Mouse (Mus musculus): ENCODE measurements at regions not wholly inside any gene's neighbourhood (a gene's known extent, or its start where the extent isn't known, plus 50 kb on each side); places are given as distances from the start of the nearest gene placed in this dataset.
A peak's percentile ranks its signal among the peaks of the same experiment; 100 is the strongest.

DNA sequence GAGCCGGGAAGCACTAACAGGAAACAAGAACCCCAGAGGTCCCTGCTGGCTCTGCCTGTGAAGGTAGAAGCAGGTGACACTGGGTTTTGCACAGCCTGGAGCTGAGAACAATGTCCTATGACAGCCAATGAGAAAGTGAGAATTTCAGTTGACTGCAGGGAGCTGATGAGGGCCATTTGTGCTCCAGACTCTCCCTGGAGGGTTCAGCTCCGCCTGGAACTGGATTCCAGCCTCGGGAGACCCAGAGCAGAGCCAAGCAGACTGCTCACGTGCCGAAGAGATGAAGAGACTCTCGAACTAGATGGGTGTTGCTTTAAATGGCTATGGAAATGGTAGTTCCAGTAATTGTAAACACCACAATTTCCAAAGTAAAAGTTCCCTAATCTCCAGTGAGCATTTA, 93.5 kb downstream of the Cand1 start:
- Histone ChIP-seq H3K9ac (replicated peaks; ENCODE audit: low read depth, low read length) (no peak overlapping the region), H3K36me3 (ENCODE audit: control insufficient read depth, insufficient read depth) (no peaks in the 10 kb centered on the region), H3K4me3 (replicated peaks; ENCODE audit: low read length) (no peak overlapping the region), H3K27me3 (replicated peaks; ENCODE audit: control insufficient read depth, insufficient read depth, low read length) (no peaks in the 10 kb centered on the region), H3K4me2 (ENCODE audit: low read length) (no peak overlapping the region), H3K27ac (ENCODE audit: low read length) (no peak overlapping the region), H3K9me3 (ENCODE audit: control insufficient read depth, low read length) (no peaks in the 10 kb centered on the region), H3K4me1 (replicated peaks; ENCODE audit: control insufficient read depth, insufficient read depth, low read length) (no peaks in the 10 kb centered on the region)
- ATAC-seq: no peak
- WGBS: 68% methylated on average over 6 of the region's 6 CpGs

GRCm38 (mm10) chr10:119142866-119143265, 97.0 kb downstream of the Cand1 start:
- Histone ChIP-seq H3K36me3 (ENCODE audit: control insufficient read depth, insufficient read depth) (no peaks in the 10 kb centered on the region), H3K4me1 (replicated peaks; ENCODE audit: control insufficient read depth, insufficient read depth, low read length) (no peaks in the 10 kb centered on the region), H3K9me3 (ENCODE audit: control insufficient read depth, low read length) (no peaks in the 10 kb centered on the region), H3K9ac (replicated peaks; ENCODE audit: low read depth, low read length) (no peak overlapping the region), H3K27me3 (replicated peaks; ENCODE audit: control insufficient read depth, insufficient read depth, low read length) (no peaks in the 10 kb centered on the region), H3K4me3 (replicated peaks; ENCODE audit: low read length) (no peak overlapping the region), H3K27ac (ENCODE audit: low read length) (no peak overlapping the region), H3K4me2 (ENCODE audit: low read length) (no peak overlapping the region)
- ATAC-seq: no peak
- 98% methylated on average over 6 of the region's 6 CpGs for WGBS

GRCm38 (mm10) chr10:119142307-119142706, 97.5 kb downstream of the Cand1 start:
- no peak overlapping the region for H3K4me2 ChIP-seq (ENCODE audit: low read length)
- H3K4me1 ChIP-seq (replicated peaks; ENCODE audit: control insufficient read depth, insufficient read depth, low read length): no peaks in the 10 kb centered on the region
- H3K27me3 ChIP-seq (replicated peaks; ENCODE audit: control insufficient read depth, insufficient read depth, low read length): no peaks in the 10 kb centered on the region
- H3K27ac ChIP-seq (ENCODE audit: low read length): no peak overlapping the region
- WGBS: 91% methylated on average over 5 of the region's 5 CpGs
- no peak for ATAC-seq
- no peak overlapping the region for H3K9ac ChIP-seq (replicated peaks; ENCODE audit: low read depth, low read length)
- no peaks in the 10 kb centered on the region for H3K36me3 ChIP-seq (ENCODE audit: control insufficient read depth, insufficient read depth)
- no peaks in the 10 kb centered on the region for H3K9me3 ChIP-seq (ENCODE audit: control insufficient read depth, low read length)
- no peak overlapping the region for H3K4me3 ChIP-seq (replicated peaks; ENCODE audit: low read length)

DNA sequence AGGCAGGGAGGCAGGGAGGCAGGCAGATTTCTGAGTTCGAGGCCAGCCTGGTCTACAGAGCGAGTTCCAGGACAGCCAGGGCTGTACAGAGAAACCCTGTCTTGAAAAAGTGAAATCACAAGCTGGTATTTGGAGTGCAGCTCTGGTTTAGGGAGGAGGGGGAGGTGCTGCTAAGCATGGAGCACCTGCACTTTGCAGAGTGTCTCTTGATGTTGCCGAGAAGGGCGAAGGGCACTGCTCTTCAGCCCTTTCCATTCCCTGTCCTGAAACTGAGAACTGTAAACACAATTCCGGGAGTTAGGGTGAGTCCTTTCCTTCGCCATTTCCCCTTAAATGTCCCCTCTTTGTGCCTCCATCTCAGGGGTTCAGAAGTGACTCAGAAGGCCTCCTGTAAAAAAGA, 101.6 kb downstream of the Cand1 start:
- Histone ChIP-seq H3K4me3 (replicated peaks; ENCODE audit: low read length) (no peak overlapping the region), H3K36me3 (ENCODE audit: control insufficient read depth, insufficient read depth) (no peaks in the 10 kb centered on the region), H3K4me2 (ENCODE audit: low read length) (no peak overlapping the region), H3K27me3 (replicated peaks; ENCODE audit: control insufficient read depth, insufficient read depth, low read length) (no peaks in the 10 kb centered on the region), H3K27ac (ENCODE audit: low read length) (no peak overlapping the region), H3K9me3 (ENCODE audit: control insufficient read depth, low read length) (no peaks in the 10 kb centered on the region), H3K4me1 (replicated peaks; ENCODE audit: control insufficient read depth, insufficient read depth, low read length) (no peaks in the 10 kb centered on the region), H3K9ac (replicated peaks; ENCODE audit: low read depth, low read length) (no peak overlapping the region)
- no peak for ATAC-seq
- WGBS: 80% methylated on average over 6 of the region's 6 CpGs

- Histone ChIP-seq H3K27ac (ENCODE audit: low read length) (no peak overlapping the region), H3K4me1 (replicated peaks; ENCODE audit: control insufficient read depth, insufficient read depth, low read length) (no peaks in the 10 kb centered on the region), H3K9ac (replicated peaks; ENCODE audit: low read depth, low read length) (no peak overlapping the region), H3K36me3 (ENCODE audit: control insufficient read depth, insufficient read depth) (no peaks in the 10 kb centered on the region), H3K9me3 (ENCODE audit: control insufficient read depth, low read length) (no peaks in the 10 kb centered on the region), H3K4me3 (replicated peaks; ENCODE audit: low read length) (no peak overlapping the region), H3K27me3 (replicated peaks; ENCODE audit: control insufficient read depth, insufficient read depth, low read length) (no peaks in the 10 kb centered on the region), H3K4me2 (ENCODE audit: low read length) (no peak overlapping the region)
- no peak for ATAC-seq
- 63% methylated on average over 11 of the region's 11 CpGs for WGBS
Observed at GRCm38 (mm10) chr10:119135489-119135924, 104.3 kb downstream of the Cand1 start.

DNA sequence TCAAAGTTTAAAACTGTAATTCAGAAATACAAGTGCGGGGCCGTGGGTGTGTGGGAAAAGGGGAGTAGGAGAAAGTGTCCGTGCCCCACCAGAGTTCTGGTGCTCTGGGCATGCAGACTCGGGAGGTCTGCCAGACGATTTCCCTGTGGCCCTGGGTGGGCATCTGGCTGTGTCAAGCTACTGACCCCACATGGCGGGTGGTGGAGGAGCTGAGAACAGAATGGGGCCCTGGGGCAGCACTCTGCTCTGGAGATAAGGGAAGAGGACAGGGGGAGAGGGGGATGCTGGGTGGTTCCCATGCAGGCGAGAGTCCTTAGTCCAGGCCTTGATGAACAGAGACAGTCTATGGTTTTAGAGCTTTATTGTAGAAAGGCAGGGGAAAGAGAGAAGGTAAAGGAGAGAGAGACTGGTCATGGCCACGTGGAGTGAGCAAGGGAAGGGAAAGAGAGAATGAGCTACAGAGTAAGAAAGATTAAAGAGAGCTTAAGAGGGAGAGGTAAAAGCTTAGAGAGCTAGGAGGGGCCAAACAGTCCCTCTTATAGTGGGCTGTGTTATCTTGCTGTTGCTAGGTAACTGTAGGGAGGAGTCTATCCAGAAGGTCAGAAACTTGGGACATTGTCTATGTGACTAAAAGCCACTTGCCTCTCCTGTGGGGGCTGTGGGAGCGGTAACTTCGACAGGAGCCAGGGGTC, 104.9 kb downstream of the Cand1 start:
- H3K9ac ChIP-seq (replicated peaks; ENCODE audit: low read depth, low read length): no peak overlapping the region
- H3K4me2 ChIP-seq (ENCODE audit: low read length): no peak overlapping the region
- 71% methylated on average over 10 of the region's 10 CpGs for WGBS
- H3K27me3 ChIP-seq (replicated peaks; ENCODE audit: control insufficient read depth, insufficient read depth, low read length): no peaks in the 10 kb centered on the region
- ATAC-seq: no peak
- no peak overlapping the region for H3K4me3 ChIP-seq (replicated peaks; ENCODE audit: low read length)
- H3K27ac ChIP-seq (ENCODE audit: low read length): no peak overlapping the region
- H3K9me3 ChIP-seq (ENCODE audit: control insufficient read depth, low read length): no peaks in the 10 kb centered on the region
- H3K4me1 ChIP-seq (replicated peaks; ENCODE audit: control insufficient read depth, insufficient read depth, low read length): no peaks in the 10 kb centered on the region
- no peaks in the 10 kb centered on the region for H3K36me3 ChIP-seq (ENCODE audit: control insufficient read depth, insufficient read depth)

DNA sequence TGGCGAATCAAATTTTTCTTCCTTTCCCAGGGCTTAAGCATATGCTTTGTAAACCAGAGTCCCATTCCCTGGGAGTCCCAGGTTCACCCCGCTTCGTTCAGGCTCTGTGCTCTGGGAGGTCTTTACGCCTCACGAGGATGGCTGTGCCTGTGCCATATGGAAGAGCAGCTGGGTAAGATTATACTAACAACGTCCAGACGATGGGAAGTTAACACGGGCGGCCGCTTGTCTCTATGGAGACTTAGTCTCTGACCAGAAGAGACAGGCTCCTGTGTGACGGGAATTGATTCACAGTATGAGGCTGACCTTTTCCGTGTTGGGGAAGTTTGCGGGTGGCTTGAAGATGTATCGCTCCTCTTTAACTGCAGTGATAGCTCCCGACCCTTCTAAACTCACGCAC, 107.9 kb downstream of the Cand1 start:
- Histone ChIP-seq H3K4me1 (replicated peaks; ENCODE audit: control insufficient read depth, insufficient read depth, low read length) (no peaks in the 10 kb centered on the region), H3K27ac (ENCODE audit: low read length) (no peak overlapping the region), H3K27me3 (replicated peaks; ENCODE audit: control insufficient read depth, insufficient read depth, low read length) (no peaks in the 10 kb centered on the region), H3K9ac (replicated peaks; ENCODE audit: low read depth, low read length) (no peak overlapping the region), H3K9me3 (ENCODE audit: control insufficient read depth, low read length) (no peaks in the 10 kb centered on the region), H3K4me2 (ENCODE audit: low read length) (0 out of 2 replicates have a peak overlapping the region, but pooled peaks have one; percentile 6), H3K4me3 (replicated peaks; ENCODE audit: low read length) (no peak overlapping the region), H3K36me3 (ENCODE audit: control insufficient read depth, insufficient read depth) (no peaks in the 10 kb centered on the region)
- ATAC-seq: peak; percentile 72; the same call in 1 of the 2 replicates
- WGBS: 48% methylated on average over 16 of the region's 16 CpGs

- no peak for ATAC-seq
- Histone ChIP-seq H3K4me3 (replicated peaks; ENCODE audit: low read length) (no peak overlapping the region), H3K4me2 (ENCODE audit: low read length) (no peak overlapping the region), H3K9ac (replicated peaks; ENCODE audit: low read depth, low read length) (no peak overlapping the region), H3K4me1 (replicated peaks; ENCODE audit: control insufficient read depth, insufficient read depth, low read length) (no peaks in the 10 kb centered on the region), H3K9me3 (ENCODE audit: control insufficient read depth, low read length) (no peaks in the 10 kb centered on the region), H3K27me3 (replicated peaks; ENCODE audit: control insufficient read depth, insufficient read depth, low read length) (no peaks in the 10 kb centered on the region), H3K27ac (ENCODE audit: low read length) (no peak overlapping the region), H3K36me3 (ENCODE audit: control insufficient read depth, insufficient read depth) (no peaks in the 10 kb centered on the region)
- 79% methylated on average over 6 of the region's 6 CpGs for WGBS
Observed at GRCm38 (mm10) chr10:119130676-119131075, 109.2 kb downstream of the Cand1 start.

DNA sequence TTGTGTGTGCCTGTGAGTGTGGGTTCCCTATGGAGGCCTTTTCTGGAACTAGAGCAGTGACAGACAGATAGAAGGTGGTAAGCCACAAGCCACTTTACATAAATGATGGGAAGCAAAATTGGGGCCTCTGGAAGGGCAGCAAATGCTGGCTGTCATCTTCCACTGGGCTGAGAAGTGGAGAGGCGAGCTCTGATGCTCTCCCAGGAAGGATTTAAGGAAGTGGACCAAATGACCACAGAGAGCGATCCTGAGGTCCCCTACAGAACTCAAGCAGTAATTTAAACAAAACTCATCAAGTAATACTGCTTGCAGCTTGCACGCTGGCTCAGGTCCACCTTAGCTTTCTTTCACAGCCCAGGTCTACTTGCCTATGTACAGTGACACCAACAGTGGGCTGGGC, 111.8 kb downstream of the Cand1 start:
- no peak overlapping the region for H3K4me3 ChIP-seq (replicated peaks; ENCODE audit: low read length)
- H3K27me3 ChIP-seq (replicated peaks; ENCODE audit: control insufficient read depth, insufficient read depth, low read length): no peaks in the 10 kb centered on the region
- H3K36me3 ChIP-seq (ENCODE audit: control insufficient read depth, insufficient read depth): no peaks in the 10 kb centered on the region
- WGBS: 97% methylated on average over 3 of the region's 3 CpGs
- H3K27ac ChIP-seq (ENCODE audit: low read length): no peak overlapping the region
- no peak overlapping the region for H3K4me2 ChIP-seq (ENCODE audit: low read length)
- H3K4me1 ChIP-seq (replicated peaks; ENCODE audit: control insufficient read depth, insufficient read depth, low read length): no peaks in the 10 kb centered on the region
- H3K9me3 ChIP-seq (ENCODE audit: control insufficient read depth, low read length): no peaks in the 10 kb centered on the region
- ATAC-seq: no peak
- no peak overlapping the region for H3K9ac ChIP-seq (replicated peaks; ENCODE audit: low read depth, low read length)

DNA sequence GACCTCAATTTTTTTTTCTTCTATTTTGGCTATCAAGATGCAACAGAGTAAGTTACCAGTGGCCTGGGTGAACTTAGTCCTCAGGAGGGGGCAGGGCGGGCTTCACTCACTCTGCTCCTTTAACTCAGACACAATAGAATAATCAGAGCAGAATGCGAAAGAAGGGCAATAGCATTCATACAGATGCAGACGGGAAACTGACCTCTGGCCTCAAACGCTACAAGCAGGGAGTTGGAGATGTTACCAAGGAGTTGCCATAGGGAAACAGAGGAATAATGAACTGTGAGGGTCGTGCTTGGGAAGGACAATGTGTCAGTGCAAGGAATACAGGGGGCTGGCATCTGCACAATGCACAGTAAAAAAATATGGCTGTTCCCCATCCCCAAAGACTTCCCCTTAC, 116.3 kb downstream of the Cand1 start:
- Histone ChIP-seq H3K9ac (replicated peaks; ENCODE audit: low read depth, low read length) (no peak overlapping the region), H3K27me3 (replicated peaks; ENCODE audit: control insufficient read depth, insufficient read depth, low read length) (no peaks in the 10 kb centered on the region), H3K27ac (ENCODE audit: low read length) (no peak overlapping the region), H3K36me3 (ENCODE audit: control insufficient read depth, insufficient read depth) (no peaks in the 10 kb centered on the region), H3K4me3 (replicated peaks; ENCODE audit: low read length) (no peak overlapping the region), H3K9me3 (ENCODE audit: control insufficient read depth, low read length) (no peaks in the 10 kb centered on the region), H3K4me2 (ENCODE audit: low read length) (no peak overlapping the region), H3K4me1 (replicated peaks; ENCODE audit: control insufficient read depth, insufficient read depth, low read length) (no peaks in the 10 kb centered on the region)
- no peak for ATAC-seq
- WGBS: 42% methylated on average over 5 of the region's 5 CpGs
